Mouse (Mus musculus) naive thymus-derived CD4-positive, alpha-beta T cell, adult 2 months (primary cell): ENCODE measurements around the gene AI597479.

ENCODE experiments used
- DNase-seq: peaks from one replicate; pipeline ENCODE4 v3.0.0-alpha.2; 2011; ENCODE audit warnings: low read depth

The AI597479 gene

GRCm38 (mm10) chr1:43098031-43098984 lies at the start of gene AI597479, which contains the start of gene Tgfbrap1:
TSS of gene AI597479 (plus strand) at chr1:43098710.
TSS of gene Tgfbrap1 (minus strand) at chr1:43098637.
- peak; percentile 94 for DNase-seq

- no peak for DNase-seq
Observed at GRCm38 (mm10) chr1:43051903-43052302, 46.6 kb upstream of the AI597479 start.

- DNase-seq: peak; percentile 25
Observed at GRCm38 (mm10) chr1:43065615-43066310, 32.7 kb upstream of the AI597479 start.

- no peak for DNase-seq
Observed at GRCm38 (mm10) chr1:43066573-43066972, 31.9 kb upstream of the AI597479 start.

GRCm38 (mm10) chr1:43067551-43067950 lies 31.0 kb upstream of the AI597479 start:
- DNase-seq: no peak

GRCm38 (mm10) chr1:43070726-43071125 lies 27.8 kb upstream of the AI597479 start:
- peak; percentile 39 for DNase-seq

GRCm38 (mm10) chr1:43072028-43072427 lies 26.5 kb upstream of the AI597479 start:
- no peak for DNase-seq

GRCm38 (mm10) chr1:43072561-43072960 lies 25.9 kb upstream of the AI597479 start:
- no peak for DNase-seq

- no peak for DNase-seq
Observed at GRCm38 (mm10) chr1:43074791-43075190, 23.7 kb upstream of the AI597479 start.

- DNase-seq: no peak
Observed at GRCm38 (mm10) chr1:43078124-43078523, 20.4 kb upstream of the AI597479 start.

GRCm38 (mm10) chr1:43082946-43083345 lies 15.6 kb upstream of the AI597479 start:
- DNase-seq: no peak

GRCm38 (mm10) chr1:43090418-43090817 lies 8.1 kb upstream of the AI597479 start:
- DNase-seq: no peak

GRCm38 (mm10) chr1:43091306-43092055 lies 7.0 kb upstream of the AI597479 start:
- no peak for DNase-seq

GRCm38 (mm10) chr1:43092056-43093015 lies 6.2 kb upstream of the AI597479 start:
- peak; percentile 60 for DNase-seq

- no peak for DNase-seq
Observed at GRCm38 (mm10) chr1:43094206-43094605, 4.3 kb upstream of the AI597479 start.

GRCm38 (mm10) chr1:43108729-43109128 lies 10.2 kb downstream of the AI597479 start:
- DNase-seq: no peak

- DNase-seq: peak; percentile 91
Observed at GRCm38 (mm10) chr1:43110556-43110955, 12.0 kb downstream of the AI597479 start.

- peak; percentile 56 for DNase-seq
Observed at GRCm38 (mm10) chr1:43112882-43113281, 14.4 kb downstream of the AI597479 start.

GRCm38 (mm10) chr1:43117435-43117834 lies 18.9 kb downstream of the AI597479 start:
- no peak for DNase-seq

GRCm38 (mm10) chr1:43120950-43121349 lies 22.4 kb downstream of the AI597479 start:
- DNase-seq: no peak

- no peak for DNase-seq
Observed at GRCm38 (mm10) chr1:43122616-43123015, 24.1 kb downstream of the AI597479 start.
